Mouse (Mus musculus) large intestine, adult 2 months (tissue): ENCODE data around the gene Sephs2. TPM values are rescaled to one million over a fixed set of nuclear protein-coding genes. Genes with fewer than 3 reads are reported as not detected.

Experiments used
- DNase-seq: peaks from one replicate; pipeline ENCODE4 v3.0.0-alpha.2; 2012; ENCODE audit warnings: low read depth, low spot score
- WGBS: fragments of 180-500 bp; shearing (Covaris S2); methylation state at CpG from one replicate; pipeline ENCODE4 v1.1.7; 2018; 5-methylcytosine and 5-hydroxymethylcytosine counted together
- polyA plus RNA-seq: library from polyadenylated mRNA; depleted of rRNA; stranded (reverse); fragments of >200 nt; gene quantifications from 2 replicates; pipeline ENCODE4 v1.2.3, GENCODE M21; 2012

Sephs2 gene
- polyA plus RNA-seq, 1 experiment: 58.1 TPM

DNA sequence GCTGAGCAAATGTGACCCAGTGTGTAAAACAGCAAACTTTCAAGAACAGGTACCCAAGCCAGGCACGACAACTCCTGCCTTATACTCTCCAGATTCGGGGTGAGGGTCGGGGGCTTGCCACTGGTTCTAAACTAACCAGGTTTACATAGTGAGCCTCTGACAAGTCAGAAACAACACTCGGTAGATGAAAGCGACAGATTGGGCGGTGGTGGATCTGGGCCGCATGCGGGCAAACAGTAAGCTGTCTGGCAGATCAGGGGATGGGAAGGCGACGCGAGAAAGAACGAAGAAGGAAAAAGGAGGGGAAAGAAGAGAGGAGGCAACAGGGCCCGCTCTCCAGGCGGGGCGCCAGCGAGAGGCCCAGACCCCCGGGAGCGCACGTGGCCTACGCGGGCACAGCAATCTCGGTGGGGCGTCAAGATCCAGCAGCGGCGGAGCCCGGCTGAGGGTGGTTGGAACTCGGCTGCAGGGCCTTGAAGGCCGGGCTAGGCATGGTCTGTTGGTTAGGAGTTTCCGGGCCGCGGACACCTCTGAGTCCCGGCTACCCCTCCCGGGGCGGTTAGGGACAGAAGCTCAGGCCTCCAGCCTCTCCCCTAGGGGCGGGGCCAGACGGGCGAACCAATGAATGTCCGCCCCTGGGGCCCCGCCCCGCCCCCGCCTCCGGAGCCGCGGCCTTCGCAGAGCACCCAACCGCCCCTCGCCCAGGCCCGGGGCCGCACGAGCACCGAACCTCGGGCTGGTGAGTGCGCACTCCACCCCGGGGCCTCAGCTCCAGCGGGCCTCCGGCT lies 29.8 kb downstream of the Sephs2 start, which contains the start of gene Zfp771:
Gene Zfp771, plus strand, starts transcription at position 405 of the 788 bp plus-strand sequence.
- DNase-seq: no peak
- 2% methylated on average over 56 of the region's 56 CpGs for WGBS

GRCm38 (mm10) chr7:127243361-127243867 lies 30.4 kb downstream of the Sephs2 start:
- 41% methylated on average over 2 of the region's 2 CpGs for WGBS

GRCm38 (mm10) chr7:127234777-127235176 lies 39.1 kb downstream of the Sephs2 start:
- WGBS: 89% methylated on average over 2 of the region's 2 CpGs
- no peak for DNase-seq

More at GRCm38 (mm10) chr7:127243361-127243867, 30.4 kb downstream of the Sephs2 start:
- no peak for DNase-seq

DNA sequence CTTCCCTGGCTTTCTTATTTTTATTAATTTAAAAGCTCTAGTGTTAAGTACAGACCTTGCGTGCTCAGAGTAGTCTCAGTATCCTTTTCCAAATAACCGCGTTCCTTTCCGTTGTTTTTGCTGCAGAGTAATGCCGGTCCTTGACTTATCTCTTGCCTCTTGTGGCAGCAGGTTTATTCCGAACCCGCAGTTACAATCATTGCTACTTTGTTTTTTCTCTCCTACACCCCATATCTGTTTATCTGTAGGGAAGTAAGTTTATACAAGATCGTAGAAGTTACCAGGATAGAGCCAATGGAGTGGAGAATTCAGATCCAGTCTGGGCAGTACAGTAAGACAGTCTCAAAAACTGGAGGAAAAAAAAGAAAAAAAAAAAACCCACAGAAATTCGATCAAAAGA lies 40.1 kb downstream of the Sephs2 start:
- DNase-seq: no peak
- WGBS: 2% methylated on average over 9 of the region's 9 CpGs

GRCm38 (mm10) chr7:127233368-127233749 lies 40.5 kb downstream of the Sephs2 start:
- WGBS: under 1% methylated on average over 27 of the region's 27 CpGs
- no peak for DNase-seq

DNA sequence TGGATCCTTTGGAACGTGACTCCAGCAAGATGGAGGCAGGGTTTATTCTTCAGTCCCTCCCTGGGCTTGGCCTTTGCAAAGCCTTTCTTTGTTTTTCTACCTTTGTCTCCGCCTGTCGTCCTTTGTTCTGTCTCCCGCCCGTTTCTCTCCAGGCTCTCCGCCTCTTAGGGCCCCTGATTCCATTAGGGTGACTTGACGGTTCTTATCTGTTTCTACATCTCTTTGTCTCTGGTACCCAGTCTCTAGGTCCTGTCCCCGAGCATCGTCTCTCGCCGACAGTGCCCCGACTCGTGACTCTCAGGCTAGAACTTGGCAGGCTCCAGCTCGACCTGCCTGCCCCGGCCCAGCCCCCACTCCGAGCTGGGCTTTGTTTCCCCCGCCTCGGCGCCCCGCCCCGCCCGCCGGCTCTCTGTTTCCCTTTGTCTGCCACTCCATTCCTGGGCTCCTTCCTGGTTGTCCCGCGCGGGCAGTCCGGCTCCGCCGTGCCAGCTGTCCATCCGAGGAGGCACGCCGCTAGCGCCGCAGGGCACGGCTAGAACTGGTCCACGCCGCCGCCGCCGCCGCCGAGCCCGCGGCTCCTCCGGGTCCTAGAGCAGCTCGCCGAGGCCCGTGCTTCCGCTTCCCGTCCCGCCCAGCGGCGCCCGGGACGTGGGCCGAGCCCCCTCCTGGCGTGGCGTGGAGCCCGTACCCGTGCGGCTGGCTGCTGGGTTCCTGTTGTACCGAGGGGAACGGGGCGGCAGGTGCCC lies 41.1 kb downstream of the Sephs2 start, which contains the start of the genes Zfp553 and Sept1:
Gene Zfp553, plus strand, starts transcription at position 440 of the 746 bp plus-strand sequence.
Gene Sept1, minus strand, starts transcription at position 509 of the 746 bp plus-strand sequence.
- DNase-seq: no peak
- WGBS: under 1% methylated on average over 64 of the region's 64 CpGs

DNA sequence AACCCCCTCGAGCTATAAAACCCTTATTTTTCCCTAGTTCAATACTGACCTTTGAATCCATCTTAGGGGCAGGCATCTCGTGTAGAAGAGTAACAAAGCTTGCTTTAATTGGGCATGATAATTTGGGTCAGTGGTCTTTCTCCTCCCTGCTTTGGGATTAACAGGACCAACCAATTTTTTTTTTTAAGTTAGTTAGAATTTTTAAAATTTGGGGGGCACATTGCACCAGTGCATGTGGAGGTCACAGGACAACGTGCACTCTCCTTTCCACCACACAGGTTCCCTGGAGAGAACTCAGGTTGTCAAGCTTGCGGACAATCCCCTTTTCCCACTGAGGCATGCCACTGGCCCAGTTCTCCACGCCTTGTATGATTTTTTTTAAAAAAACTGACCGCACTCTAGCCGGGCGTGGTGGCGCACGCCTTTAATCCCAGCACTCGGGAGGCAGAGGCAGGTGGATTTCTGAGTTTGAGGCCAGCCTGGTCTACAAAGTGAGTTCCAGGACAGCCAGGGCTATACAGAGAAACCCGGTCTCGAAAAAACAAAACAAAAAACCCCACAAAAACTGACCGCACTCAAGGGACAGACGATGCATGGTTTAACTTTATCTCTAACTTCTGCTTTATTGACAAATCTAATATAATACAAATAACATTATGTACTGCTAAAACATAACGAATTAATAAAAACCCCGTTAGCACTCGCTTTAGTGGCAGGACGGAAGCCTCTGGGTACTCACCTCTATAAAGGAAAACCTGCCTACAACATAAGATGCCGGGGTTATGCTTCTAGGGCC lies 41.8 kb downstream of the Sephs2 start:
- DNase-seq: no peak
- 2% methylated on average over 20 of the region's 20 CpGs for WGBS

DNA sequence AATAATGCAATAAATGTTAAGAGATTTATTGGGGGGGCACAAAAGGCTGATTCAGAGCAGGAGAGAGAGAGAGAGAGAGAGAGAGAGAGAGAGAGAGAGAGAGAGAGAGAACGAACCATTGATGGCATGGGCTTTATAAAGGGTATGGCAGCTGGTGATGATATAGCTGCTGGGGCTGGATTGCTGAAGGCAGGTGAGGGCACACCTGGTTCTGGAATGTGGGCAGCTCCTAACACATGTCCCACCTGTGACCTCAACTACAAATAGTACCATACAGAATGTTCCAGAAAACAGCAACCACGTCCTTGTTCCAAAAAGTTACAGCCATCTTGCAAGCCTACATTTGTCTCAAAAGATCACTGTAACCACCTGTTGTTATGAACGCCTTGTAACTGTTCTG lies 42.5 kb downstream of the Sephs2 start:
- WGBS: 28% methylated on average over 3 of the region's 3 CpGs
- DNase-seq: no peak

DNA sequence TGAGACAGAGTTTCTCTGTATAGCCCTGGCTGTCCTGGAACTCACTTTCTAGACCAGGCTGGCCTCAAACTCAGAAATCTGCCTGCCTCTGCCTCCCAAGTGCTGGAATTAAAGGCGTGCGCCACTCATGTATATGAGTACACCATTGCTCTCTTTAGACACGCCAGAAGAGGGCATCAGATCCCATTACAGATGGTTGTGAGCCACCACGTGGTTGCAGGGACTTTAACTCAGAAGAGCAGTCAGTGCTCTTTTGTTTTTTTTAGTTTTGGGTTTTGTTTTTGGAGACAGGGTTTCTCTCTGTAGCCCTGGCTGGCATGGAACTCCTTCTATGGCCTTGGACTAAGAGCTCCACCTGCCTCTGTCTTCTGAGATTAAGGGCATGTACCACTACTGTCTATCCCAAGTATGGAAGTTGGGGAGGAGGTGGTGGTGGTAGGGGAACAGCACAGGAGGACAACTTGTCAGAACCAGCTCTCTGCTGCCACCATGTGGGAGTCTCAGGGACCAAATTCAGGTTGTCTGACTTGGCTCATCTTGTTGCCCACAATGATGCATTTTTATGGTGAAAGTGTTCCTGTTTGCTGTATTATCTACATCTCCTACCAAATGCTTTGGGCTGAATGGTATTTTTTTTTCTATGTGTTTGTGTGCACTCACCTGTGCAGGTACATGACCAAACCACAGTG lies 45.1 kb downstream of the Sephs2 start:
- 53% methylated on average over 4 of the region's 4 CpGs for WGBS
- DNase-seq: no peak

- no peak for DNase-seq
- WGBS: 53% methylated on average over 11 of the region's 11 CpGs
Observed at GRCm38 (mm10) chr7:127225147-127225995, 48.5 kb downstream of the Sephs2 start.

DNA sequence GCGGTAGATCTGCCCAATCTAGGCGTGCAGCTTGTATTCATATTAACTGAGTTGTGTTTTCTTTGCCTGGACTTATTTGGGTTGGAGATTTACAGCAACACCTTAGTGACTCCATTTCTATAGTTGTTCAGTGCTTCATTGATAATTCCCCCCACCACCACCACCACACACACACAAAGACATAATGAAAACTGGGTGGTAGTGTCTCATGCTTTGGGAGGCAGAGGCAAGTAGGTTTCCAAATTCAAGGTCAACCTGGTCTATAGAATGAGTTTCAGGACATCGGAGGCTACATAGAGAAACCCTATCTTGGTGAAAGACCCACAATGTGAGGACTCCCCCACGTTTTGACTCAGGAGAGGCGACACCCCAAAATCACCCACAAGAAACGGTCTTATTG lies 49.2 kb downstream of the Sephs2 start:
- no peak for DNase-seq
- 85% methylated on average over 6 of the region's 6 CpGs for WGBS

DNA sequence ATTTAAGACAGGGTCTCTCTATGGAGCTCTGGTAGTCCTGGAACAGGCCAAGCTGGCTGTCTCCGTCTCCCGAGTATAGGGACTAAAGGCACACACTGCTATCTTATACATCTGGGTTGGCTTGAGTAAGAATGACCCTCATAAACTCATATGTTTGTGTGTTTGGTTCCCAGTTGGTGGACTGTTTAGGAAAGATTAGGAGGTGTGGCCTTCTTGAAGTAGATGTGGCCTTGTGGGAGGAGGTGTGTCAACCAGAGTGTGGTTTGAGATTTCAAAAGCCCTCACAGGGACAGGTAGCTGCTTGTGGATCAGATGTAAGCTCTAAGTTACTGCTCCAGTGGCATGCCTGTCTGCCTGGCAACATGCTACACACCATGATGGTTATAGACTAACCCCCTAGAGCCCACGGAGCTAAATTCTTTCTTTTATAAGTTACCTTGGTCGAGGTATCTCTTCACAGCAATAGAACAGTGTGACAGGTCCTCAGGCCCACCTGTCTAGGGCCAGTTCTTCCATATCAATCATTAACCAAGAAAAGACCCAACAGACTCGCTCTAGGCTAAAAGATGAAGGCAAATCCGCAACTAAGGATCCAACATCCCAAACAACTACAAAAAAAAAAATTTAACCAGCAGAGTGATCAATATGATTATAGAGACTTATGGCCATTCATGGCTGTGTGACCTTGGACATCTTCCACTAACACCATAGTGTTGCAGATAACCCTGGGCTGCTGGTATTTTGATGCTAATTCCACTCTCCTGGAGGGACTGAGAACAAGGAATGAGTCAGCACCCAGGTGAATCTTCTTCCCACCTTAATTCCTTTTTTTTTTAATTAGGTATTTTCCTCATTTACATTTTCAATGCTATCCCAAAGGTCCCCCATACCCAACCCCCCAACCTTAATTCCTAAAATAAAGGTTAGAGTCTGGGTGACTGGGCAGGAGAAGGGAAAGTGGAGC lies 50.1 kb downstream of the Sephs2 start:
- WGBS: 70% methylated on average over 6 of the region's 6 CpGs
- DNase-seq: no peak

GRCm38 (mm10) chr7:127223106-127223505 lies 50.7 kb downstream of the Sephs2 start:
- DNase-seq: no peak
- WGBS: 97% methylated on average over 3 of the region's 3 CpGs
